Mouse (Mus musculus): ENCODE data around the gene Doxl2. TPM values are rescaled to one million over a fixed set of nuclear protein-coding genes. Genes with fewer than 3 reads are reported as not detected.

The Doxl2 gene
- polyA plus RNA-seq, 2 experiments from 2014 or later: not detected

GRCm38 (mm10) chr6:49009665-49010064 is 34.9 kb downstream of the Doxl2 start:
- no peak for ATAC-seq

- no peak for ATAC-seq
Observed at GRCm38 (mm10) chr6:49011191-49011590, 36.4 kb downstream of the Doxl2 start.

GRCm38 (mm10) chr6:49013023-49013422 is 38.3 kb downstream of the Doxl2 start:
- no peak for ATAC-seq

GRCm38 (mm10) chr6:49013458-49013857 is 38.7 kb downstream of the Doxl2 start:
- peak; percentile 93 for ATAC-seq

DNA sequence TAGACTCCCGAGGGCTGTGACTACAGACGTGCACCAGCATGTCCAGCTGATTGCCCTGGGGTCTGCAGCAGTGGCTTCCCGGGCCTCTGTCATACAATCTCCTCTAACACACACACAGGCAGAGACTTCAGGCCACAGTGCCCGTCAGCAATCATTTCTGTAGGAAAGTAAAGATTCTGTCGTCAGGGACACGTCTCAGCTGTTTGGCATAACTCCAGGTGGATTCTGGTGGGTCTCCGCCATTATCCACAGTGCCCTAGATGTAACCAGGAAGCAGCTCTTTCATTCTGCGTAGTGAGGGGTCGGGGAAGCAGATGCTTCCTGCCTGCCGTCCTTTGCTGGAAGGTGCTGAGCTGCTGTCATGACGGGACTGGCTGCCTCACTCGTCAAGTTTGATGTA is 42.4 kb downstream of the Doxl2 start:
- peak; percentile 71 for ATAC-seq

- ATAC-seq: no peak
Observed at GRCm38 (mm10) chr6:49019341-49019740, 44.6 kb downstream of the Doxl2 start.

DNA sequence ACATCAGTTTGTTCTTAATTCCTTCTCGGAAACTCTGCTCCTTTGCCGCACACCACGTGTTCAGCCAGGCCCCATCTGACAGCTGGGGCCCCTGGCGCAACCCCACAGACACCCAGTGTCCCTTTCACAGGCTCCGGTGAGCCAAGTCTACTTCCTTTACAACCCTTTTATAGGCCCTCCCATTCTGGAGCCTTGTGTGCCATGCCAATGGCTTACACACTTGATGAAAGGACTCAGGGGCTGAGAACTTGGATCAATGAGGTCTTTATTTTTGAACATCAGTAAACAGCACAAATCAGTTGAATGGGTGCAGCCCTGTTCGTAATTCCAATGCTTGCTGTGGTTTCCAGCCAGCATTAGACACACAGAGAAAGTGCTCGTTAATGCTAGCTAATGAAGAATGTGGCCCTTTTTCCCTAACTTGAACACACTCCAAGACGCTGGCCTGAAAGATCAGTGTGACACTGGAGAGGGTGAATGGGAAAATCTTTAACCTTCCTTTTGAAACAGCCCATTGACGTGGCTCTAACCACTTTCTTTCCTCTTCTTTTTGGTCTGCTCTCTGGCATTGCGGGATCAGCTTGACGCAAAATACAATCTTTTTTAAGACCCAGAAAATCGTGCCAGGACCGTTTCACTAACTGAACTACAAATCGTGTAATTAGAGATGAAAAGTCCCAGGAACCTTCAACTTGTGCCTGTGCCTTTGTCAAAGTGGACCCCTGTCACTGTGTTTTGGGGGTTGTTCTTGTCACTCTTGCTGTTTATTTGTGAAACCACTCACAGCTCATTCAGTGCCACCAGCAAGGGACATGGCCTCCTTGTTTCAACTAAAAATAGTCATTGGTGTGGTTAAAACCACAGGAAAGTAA is 46.6 kb downstream of the Doxl2 start:
- peak; percentile 27 for ATAC-seq

DNA sequence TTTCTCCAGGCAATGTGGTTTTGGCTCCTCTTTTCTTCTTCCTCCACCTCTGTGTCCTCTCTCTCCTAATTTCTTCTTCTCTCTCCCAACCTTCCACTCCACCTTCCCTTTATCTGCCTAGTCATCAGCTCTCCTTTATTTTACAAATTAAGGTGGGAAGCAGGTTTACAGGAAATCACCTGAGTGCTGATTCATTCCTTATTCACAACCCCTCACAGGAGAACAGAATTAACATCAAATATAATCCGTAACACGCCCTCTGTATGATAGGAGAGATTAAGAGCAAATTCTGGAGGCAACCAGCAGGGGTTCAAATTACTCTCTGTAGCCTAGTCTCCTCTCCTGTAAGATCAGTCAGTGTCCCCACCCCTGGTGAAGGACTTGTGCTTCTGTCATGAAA is 47.6 kb downstream of the Doxl2 start:
- ATAC-seq: no peak

DNA sequence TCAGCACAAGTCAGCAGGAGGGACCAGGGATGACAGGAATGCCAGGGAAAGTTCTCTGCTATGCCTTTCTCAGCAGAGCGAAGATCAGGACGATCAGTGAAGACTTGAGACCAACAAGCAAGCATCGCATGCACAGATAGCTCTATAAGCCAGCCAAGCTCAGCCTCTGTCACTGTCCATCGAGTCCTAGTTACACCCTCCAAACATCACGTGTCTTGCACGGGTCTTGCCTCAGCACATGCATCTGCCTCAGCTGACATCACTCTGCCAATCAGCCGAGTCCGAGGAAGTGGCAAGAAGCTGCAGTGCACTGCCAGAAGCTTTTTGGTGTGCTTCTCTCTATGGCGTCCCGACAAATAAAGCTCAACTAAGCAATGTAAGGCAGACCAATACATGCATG is 48.6 kb downstream of the Doxl2 start:
- no peak for ATAC-seq

GRCm38 (mm10) chr6:49025290-49025689 is 50.5 kb downstream of the Doxl2 start:
- ATAC-seq: no peak

DNA sequence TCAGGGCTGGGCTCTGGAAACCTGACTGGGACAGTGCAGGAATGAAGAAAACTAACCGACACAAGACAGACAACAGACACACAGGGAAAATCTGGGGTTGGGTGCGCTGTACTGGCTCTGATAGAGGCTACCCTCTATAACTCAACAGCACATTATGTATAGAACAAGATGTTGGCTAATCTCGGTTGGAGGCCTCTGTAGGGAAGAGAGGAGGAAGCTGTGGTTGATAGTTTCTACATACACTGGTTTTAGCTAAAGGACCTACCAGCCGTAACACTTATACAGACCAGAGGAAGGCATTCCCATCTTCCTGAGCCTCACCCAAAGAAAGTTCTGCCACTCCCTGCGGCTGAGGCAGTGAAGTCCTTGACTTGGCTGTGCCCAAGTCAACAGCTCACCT is 51.7 kb downstream of the Doxl2 start:
- ATAC-seq: no peak

- no peak for ATAC-seq
Observed at GRCm38 (mm10) chr6:49028019-49028418, 53.3 kb downstream of the Doxl2 start.

Other genes starting within 250 kb of the Doxl2 start
- gene Gimap1, start 235.9 kb upstream of the Doxl2 start, polyA plus RNA-seq (2017; shearing (Covaris generic)): 100 to 1,000 TPM; 342 to 402 TPM
- 100 to 1,000 TPM; 196 to 256 TPM for gene Gimap5, start 228.8 kb upstream of the Doxl2 start, polyA plus RNA-seq (2017; shearing (Covaris generic))
- 1,000 to 10,000 TPM; 1,659 to 2,511 TPM for gene Gimap3, start 204.1 kb upstream of the Doxl2 start, polyA plus RNA-seq (2017; shearing (Covaris generic))
- gene Tmem176a, start 134.0 kb upstream of the Doxl2 start, polyA plus RNA-seq (2017; shearing (Covaris generic)): 10 to 100 TPM; 14.0 to 16.7 TPM
- 10 to 100 TPM; 17.3 to 22.7 TPM for gene Tmem176b, start 133.5 kb upstream of the Doxl2 start, polyA plus RNA-seq (2017; shearing (Covaris generic))
- gene Aoc1, start 102.1 kb upstream of the Doxl2 start, polyA plus RNA-seq (2017; shearing (Covaris generic)): under 1 TPM; 0.13 to 0.30 TPM
- not detected for gene 1600015I10Rik, start 45.1 kb upstream of the Doxl2 start, polyA plus RNA-seq (2017; shearing (Covaris generic))
- not detected for gene Svs1, start 11.9 kb downstream of the Doxl2 start, polyA plus RNA-seq (2017; shearing (Covaris generic))
- 1 to 10 TPM; 2.0 to 2.4 TPM for gene Gpnmb, start 61.6 kb downstream of the Doxl2 start, polyA plus RNA-seq (2017; shearing (Covaris generic))
- 10 to 100 TPM; 22.2 to 42.4 TPM for gene Malsu1, start 98.8 kb downstream of the Doxl2 start, polyA plus RNA-seq (2017; shearing (Covaris generic))
- gene Igf2bp3, start 240.0 kb downstream of the Doxl2 start, polyA plus RNA-seq (2017; shearing (Covaris generic)): 1 to 10 TPM; 1.2 to 3.0 TPM